Mouse (Mus musculus) gastrocnemius, postnatal 36 days (tissue): Measurements from ENCODE around the gene Kansl1. TPM values are rescaled to one million over a fixed set of nuclear protein-coding genes. Genes with fewer than 3 reads are reported as not detected.

Experiments
- DNase-seq, 2 experiments: peaks; one replicate each; pipeline ENCODE4 v3.0.0; 2022
- intact Hi-C: fragments of 180-260 bp; cut with DNase I; formaldehyde crosslinking; loops from one replicate; pipeline ENCODE4 v1.15.1; 2025
- total RNA-seq, 2 experiments: library from RNA; stranded (reverse); gene quantifications; 2 replicates each; pipeline ENCODE4 v1.2.3; 2021

The Kansl1 gene
- total RNA-seq, 2 experiments from 2014 or later = 18.2 to 21.4 TPM

DNA sequence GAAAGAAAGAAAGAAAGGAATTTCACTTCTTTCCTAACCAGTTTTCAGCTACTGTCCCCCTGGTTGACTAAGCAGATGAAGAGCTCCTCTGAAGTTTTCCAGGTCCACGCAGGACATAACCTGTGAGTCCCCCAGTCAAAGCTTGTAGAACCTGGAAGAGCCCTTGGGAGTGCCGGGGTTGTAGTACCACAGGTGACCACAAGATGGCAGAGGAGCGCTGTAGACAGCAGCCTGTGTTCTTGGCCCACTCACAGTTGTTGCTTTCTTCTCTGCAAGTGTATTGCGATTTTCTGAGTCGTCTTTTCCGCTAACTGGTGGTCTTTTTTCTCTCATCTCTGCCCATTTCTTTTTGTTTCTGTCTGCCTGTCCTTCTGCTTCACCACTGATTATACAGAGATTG, 153.0 kb downstream of the Kansl1 start:
- intact Hi-C loops = loop anchor here (2.0 kb wide), 1 partner anchor 141 kb away; no protein-coding TSS in a partner anchor

DNA sequence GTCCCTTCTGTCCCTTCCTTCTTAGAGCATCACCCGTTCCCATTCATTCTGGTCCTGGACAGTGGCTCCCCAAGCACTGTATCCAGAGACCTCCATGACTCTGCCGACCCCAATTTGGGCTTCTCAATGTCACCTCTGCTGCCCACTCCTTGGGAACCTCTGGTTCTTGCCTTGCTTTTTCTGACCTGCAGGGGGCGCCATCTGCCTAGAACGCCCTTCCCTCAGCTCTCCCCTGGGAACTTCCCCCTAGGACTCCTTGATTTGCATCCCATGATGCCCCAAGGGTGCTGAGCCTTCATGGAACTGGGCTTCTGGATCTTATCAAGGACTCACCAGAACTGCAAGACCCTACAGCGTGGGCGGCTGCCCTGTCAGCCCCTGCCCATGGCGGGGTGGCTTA, 157.0 kb downstream of the Kansl1 start:
- no peak for DNase-seq
- intact Hi-C loops = loop anchor here (2.0 kb wide), 1 partner anchor 151 kb away; no protein-coding TSS in a partner anchor

More for the DNA sequence above, 153.0 kb downstream of the Kansl1 start:
- peak; percentile 58 to 70 for DNase-seq

DNA sequence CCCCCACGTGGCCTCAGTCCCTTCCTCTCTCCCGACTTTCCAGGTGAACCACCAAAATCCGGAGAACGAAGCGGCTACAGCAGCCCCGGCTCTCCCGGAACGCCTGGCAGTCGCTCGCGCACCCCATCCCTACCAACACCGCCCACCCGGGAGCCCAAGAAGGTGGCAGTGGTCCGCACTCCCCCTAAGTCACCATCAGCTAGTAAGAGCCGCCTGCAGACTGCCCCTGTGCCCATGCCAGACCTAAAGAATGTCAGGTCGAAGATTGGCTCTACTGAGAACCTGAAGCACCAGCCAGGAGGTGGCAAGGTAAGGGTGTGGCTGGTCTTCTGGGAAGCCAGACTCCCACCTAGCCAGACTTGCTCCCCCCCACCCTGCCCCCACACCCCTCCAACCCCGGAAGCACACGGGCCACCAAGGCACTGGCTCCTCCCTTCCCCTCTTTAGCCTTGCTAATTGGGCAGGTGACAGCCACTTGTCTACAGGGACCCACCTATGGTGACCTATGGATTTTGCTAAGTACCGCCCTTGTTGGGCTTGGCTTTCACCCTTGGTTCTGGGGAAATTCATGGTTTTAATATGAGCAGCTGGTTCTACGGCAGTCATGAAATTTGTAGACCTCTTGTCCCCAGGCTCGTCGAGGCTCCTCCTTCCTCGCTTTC, 158.3 kb downstream of the Kansl1 start:
- DNase-seq = no peak
- intact Hi-C loops = loop anchor here (2.0 kb wide), 1 partner anchor 152 kb away; no protein-coding TSS in a partner anchor

DNA sequence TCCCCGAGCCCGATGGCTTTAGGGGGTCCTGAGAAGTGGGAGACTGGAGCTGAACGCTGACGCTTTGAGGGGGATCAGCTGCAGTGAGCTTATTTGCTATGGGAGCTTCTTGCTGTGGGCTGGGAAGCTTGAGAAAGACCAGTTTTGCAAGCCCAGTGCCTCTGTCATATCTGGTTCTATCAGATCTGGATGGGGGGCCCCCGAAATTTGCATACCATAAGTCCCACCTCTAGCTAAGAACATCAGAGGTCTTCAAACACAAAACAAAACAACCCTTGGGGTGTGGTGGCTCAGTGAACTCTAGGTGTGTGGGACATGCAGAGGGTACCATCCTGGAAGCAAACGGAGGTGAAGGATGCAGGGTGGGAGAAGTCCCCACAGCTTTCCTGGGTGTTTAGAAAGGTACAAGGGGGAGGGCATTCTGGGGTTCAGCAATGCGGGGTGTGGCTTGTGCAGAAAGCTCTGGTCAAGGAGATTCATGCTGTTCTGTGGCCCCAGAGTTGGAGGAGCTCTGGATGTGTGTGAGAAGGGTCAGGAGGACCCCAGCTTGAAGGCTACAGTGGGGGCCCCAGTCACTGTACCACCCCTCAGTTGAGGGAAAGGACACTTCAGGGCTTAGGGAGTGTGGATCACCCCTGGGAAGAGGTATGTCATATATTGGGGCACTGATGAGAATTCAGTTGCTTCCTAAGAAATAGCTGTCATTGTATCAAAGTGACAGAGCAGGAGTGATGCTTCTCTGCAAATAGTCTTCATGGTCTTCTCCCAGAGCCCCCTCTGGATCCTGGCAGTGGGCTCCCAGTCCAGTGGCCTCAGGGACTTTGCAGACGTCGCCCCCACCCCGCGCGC, 159.1 kb downstream of the Kansl1 start:
- intact Hi-C loops = loop anchor here (2.0 kb wide), 1 partner anchor 153 kb away; no protein-coding TSS in a partner anchor

DNA sequence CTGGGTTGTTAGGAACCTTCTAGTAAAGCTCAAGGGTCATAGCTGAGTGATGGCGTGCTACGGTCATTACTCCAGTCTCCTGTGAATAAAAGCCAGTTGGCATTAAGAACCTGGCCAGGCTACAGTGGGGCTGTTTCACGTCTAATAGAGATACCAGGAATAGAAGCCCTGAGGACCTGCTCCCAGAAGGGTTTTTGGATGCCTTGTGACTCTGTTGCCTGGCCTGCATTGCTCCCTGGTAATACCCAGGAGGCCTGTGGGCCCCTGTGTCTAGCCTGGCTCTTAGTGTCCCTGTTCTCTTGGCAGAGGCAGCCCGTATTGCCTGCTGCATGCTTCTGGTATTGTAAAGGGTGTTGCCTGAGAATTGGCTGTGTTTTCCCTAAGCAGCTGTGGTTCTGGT, 161.5 kb downstream of the Kansl1 start:
- DNase-seq = no peak
- intact Hi-C loops = no loop called here

More for the DNA sequence above, 159.1 kb downstream of the Kansl1 start:
- no peak for DNase-seq

DNA sequence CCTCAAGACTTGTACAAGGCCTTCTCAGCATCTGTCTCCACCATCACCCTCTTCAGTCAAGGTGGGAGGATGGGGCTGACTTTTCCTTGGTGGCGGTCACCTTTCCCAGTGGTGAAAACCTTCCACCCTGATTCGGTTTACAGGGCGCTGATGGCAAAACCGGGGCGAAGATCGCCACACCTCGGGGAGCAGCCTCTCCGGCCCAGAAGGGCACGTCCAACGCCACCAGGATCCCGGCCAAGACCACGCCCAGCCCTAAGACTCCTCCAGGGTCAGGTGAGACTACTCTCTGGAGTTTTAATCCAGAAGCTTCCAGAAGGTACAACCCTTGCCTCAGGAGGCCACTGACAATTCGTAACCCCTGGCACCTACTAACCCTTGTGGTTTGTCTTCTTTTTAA, 162.2 kb downstream of the Kansl1 start:
- intact Hi-C loops = no loop called here
- no peak for DNase-seq

DNA sequence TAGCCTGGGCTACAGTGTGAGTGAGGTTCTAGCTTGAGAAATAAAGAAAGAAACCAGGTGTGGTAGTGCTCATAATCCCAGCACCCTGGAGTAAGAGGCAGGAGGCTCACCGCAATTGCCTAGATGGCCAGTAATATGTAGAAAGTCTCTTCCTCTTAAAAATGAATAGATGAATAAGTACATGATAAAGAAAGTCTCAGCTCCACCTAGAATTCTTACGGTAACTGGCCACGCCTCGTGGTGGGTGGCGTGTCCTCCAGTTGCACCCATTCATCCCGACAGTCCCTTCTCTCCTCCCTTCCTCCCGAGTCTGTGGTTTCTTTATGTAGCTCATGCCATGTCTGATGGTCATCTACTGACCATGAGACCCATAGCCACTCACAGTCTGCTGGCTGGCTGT, 162.9 kb downstream of the Kansl1 start:
- DNase-seq = no peak
- intact Hi-C loops = no loop called here

DNA sequence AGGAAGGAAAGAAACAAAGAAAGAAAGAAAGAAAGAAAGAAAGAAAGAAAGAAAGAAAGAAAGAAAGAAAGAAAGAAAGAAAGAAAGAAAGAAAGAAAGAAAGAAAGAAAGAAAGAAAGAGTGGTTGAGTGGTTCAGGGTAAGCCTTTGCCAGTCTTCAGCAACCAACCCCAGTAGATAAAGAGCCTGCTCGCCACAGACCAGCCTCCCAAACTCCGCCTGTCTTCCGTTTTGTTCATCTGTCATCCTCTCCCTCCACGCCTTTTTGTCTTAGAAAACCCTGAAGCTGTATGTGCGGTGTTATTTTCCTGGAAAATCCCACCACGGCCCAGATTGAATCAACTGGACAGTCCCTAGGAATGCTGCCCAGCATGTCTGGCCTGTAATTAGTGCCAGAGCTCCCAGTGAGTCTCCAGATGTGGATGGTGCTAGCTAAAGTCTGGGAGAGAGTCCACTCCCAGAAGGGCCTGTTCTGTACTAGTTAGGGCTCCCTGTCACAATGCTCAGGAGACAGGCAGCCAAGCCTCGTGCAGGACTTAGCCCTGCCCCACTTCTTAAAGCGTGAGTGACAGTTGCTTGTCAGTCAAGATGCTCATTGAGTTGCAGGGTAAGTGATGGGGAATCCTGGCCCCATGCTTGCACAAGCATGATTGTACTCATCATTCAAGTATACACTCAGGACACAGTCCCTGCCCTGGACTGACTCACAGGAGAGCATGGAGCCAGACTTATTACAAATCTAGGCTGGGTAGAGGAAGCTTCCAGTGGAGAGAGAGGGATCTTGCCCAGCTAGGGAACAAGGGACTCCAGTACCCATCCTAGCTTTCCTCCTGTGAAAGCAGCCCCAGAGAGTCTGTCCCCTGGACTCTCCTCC, 165.3 kb downstream of the Kansl1 start:
- no peak for DNase-seq
- intact Hi-C loops = no loop called here

DNA sequence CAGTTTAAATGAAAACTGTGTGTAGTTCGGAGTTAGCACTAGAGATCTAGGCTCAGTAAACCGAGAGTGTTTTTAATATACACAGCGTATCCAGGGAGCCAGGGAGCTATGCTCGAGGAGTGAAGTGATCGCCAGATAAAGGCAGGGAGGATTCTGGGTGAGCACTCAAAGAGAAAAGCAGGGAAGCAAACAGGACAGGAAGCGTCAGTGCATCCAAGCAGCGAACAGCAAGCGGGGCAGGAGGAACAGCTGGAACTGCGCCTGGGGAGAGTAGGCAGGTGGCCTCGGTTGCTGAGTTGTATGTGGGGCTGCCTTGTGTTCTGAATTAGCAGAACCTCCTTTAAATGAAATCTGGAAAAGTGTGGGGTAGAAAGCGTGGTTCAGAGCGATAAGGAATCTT, 166.0 kb downstream of the Kansl1 start:
- DNase-seq = no peak
- intact Hi-C loops = no loop called here

DNA sequence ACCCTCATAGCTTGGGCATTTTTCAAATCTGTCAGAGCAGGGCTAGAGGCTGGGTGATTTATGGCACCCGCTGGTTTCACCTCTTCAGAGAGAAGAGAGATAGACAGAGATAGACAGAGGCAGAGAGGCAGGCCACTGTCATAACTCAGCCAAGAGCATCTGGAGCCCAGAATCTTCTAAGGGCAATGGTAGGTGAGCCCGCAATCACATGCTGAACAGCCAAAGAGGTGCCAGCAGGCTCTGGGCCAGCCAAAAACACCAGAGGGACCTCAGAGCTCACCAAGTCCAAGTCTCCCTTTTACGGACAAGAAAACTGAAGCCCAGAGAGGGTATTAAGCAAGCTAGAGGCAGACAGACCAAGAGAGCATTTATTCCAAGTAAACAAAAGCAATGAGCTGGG, 171.0 kb downstream of the Kansl1 start:
- intact Hi-C loops = no loop called here
- DNase-seq = no peak

DNA sequence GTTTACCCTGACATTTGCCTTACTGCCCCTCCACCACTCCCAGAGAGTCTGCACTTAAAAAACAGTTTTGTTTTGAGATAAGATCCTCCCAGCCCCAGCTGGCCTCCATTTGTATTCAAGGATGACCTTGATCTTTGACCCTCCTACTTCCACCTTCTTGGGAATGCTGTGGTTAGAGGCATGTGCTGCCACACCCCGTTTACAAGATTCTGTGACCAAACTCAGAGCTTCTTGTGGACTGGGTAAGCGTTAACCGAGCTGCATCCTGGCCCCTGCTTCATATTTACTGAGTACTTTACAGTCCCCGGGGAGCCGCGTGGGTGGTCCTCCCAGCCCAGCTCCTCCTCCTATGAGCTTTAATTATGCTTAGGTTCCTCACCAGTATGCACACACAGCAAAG, 173.0 kb downstream of the Kansl1 start:
- DNase-seq = no peak
- intact Hi-C loops = no loop called here

DNA sequence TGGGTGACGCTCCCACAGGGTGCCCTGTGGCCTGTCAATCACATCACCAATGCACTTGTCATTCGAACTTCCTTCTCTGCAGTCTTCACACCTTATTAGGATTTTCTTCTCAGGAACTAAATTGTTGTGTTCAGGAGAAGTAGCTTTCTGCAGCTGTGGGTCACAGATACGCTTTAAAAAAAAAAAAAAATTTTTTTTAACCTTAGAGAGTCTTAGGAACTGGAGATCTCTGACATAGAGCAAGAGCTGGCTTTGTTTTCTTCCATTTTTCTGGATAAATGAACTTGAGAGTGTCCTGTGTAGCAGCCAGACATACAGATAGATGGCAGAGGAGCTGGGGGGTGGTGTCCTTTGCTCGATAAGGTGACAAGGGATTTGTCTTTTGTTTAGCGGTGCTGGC, 173.5 kb downstream of the Kansl1 start:
- no peak for DNase-seq
- intact Hi-C loops = no loop called here

DNA sequence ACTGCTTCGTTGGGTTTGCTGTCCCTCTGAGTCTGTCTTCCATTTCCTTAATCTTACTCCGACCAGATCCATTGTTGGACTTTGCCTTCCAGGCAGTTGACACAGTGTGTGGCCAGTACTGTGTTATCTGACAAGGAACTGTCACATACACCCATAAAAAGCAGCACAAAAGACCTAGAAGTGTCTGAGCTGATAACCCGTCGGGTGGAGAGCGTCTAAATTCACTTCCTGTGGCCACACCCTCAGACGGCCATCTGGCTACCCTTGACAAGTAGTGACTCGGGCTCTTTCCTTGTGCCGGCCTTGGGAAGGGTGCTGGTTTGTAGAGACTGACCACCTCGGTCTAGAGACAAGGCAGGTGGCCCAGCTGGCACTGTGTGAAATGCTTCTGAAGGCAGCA, 175.4 kb downstream of the Kansl1 start:
- no peak for DNase-seq
- intact Hi-C loops = no loop called here

DNA sequence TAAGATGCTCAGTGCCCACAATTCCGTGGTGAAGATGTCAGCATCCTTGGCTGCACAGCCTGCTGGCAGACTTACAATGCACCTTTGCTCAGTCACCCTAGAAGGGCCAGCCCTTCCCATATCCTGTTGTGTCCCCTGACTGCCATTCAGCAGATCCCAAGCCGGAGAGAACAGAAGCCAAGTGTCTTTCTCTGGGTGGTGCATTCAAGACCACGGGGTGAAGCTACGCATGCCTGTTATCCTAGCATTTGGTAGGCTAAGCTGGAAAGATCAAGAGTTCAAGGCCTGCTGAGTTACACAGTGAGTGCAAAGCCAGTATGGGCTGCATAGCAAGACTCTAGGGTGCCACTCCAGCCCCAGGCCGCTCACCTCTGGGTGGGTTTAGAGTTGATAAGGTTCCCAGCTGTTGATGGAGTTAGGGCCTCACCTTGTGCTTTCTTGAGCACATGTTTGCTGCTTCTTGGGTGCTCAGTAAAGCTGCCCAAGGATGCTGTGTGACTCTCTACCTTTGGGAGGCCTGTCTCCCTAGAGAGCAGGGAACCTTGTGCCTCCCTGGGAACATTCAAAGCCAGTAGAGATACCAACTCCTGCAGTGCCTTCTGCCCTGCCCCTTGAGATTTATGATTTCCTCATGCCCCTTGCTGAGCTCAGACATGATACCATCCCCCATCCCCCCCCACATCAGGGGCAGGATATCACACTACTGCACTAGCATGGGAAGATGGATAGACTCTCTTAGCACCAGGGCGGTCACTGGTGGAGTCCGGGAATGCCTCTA, 176.0 kb downstream of the Kansl1 start:
- no peak for DNase-seq
- intact Hi-C loops = no loop called here

DNA sequence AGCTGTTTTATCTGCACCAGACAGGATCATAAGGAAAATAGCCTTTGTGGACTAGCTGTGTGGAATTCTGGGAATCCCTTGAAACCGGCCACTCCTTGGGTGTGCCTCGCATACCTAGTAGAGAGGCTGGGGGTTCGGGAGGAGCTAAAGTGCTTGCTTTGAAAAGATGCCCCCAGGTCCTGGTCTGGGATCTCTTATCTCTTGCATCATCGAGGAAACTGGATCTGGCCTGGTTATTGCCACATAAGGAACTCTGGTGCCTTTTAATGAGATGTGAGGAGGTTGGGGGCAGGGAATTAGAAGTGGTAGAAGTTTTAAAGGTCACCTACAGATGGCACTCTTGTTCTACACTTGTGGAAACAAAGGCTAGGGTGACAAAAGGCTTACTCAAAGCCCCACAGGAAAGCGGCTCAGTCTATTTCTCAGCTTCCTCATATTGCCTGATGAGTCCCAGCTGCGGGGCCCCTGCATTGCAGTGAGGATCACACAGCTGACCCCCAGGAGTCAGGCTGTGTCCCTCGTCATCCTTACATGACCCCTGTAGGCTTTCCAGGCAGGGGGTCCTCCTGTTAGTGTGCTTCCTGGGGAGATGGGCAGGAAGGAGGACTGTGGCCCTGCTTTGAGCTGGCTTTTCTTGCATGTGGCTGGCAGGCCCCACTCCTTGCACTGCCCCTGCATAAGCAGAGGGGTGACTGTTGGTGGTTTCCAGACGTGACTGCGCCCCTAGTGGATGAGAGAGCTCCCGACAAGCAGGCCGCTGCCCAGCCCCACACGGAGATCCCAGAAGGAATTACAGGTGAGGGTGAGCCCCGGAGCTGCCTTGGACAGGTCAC, 179.2 kb downstream of the Kansl1 start:
- intact Hi-C loops = no loop called here
- DNase-seq = peak; percentile 32 to 40

DNA sequence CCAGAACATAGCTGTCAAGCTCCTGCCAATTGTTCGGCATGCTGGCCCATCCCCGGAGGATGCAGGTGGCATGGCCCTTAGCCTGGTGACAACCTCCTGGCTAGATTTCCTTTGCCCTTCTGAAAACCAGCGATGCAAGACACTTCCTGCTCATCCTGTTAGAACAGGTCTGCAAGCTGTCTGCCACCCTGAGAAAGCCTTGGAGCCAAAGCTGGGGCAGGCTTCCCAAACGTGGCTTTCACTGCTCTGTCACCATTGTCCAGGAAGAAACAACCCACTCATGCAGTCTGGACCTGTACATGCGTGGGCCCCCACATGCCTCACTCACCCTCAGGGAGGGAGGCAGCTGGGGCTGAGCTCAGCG, 179.8 kb downstream of the Kansl1 start:
- no peak for DNase-seq
- intact Hi-C loops = no loop called here

DNA sequence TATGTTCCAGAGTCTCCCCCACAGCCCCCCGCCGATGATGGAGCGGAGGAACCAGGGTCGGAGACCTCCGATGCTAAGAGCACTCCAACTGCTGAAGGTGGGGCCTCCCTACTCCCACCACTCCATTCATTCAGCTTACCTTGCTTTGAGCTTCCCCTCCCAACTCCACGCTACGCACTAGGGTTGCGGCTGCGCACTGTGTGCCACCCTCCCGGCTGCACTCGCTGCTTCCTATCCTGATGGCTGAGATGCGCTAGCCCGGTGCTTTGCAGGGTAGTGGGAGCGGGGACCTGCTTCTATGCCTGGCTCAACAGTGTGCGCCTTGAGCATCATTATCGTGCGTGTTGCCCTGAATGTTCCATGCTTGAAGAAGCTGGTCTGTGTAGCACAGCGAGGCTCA, 181.5 kb downstream of the Kansl1 start:
- no peak for DNase-seq
- intact Hi-C loops = no loop called here
